Mouse (Mus musculus): ENCODE results near the gene Fam178b. TPM values are rescaled to one million over a fixed set of nuclear protein-coding genes. Genes with fewer than 3 reads are reported as not detected.

Fam178b gene
- polyA plus RNA-seq, 1 experiment = 9.8 TPM

DNA sequence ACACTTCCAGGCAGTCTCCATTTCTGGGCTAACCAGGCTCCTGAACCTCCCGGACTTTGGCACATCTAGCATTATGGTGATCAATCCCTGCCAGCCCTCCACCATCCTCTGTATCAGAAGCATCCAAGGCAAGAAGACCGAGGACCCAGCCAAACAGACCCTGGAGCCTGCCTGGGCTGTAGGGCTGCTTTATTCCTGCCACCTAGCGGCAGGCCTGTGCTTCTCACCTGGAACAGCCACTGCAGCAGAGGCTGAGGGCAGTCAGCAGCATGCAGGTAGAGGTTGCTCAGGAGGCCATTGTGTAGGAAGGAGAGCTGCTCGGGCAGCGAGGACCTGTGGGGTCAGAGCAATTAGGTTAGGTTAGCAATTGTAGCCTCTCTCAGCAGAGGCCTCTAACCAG lies 48.0 kb downstream of the Fam178b start:
- H3K9me3 ChIP-seq (replicated peaks; ENCODE audit: control insufficient read depth, insufficient read depth, low read length, poor library complexity, severe bottlenecking) = no peaks in the 10 kb centered on the region
- H3K4me3 ChIP-seq (ENCODE audit: low read depth, low read length) = no peak overlapping the region
- no peak for TF ChIP-seq POLR2A (IDR thresholded peaks at IDR 0.05; ENCODE audit: insufficient read depth, low read length)
- TF ChIP-seq EP300 (IDR thresholded peaks at IDR 0.05; ENCODE audit: insufficient read depth, low read depth, low read length) = no peak
- TF ChIP-seq CTCF (IDR thresholded peaks at IDR 0.05; ENCODE audit: low read depth, low read length) = peak; percentile 85
- no peaks in the 10 kb centered on the region for H3K36me3 ChIP-seq (ENCODE audit: control insufficient read depth, insufficient read depth, low read length, poor library complexity, severe bottlenecking)
- peaks cover 1% of the 10 kb centered on the region for H3K4me1 ChIP-seq (ENCODE audit: control insufficient read depth, insufficient read depth, low read length)
- no peaks in the 10 kb centered on the region for H3K27me3 ChIP-seq (ENCODE audit: control insufficient read depth, insufficient read depth, low read length, poor library complexity, severe bottlenecking)
- no peak overlapping the region for H3K9ac ChIP-seq (ENCODE audit: low read depth, poor library complexity, severe bottlenecking)
- H3K27ac ChIP-seq (ENCODE audit: insufficient read depth, low read length) = no peak overlapping the region

DNA sequence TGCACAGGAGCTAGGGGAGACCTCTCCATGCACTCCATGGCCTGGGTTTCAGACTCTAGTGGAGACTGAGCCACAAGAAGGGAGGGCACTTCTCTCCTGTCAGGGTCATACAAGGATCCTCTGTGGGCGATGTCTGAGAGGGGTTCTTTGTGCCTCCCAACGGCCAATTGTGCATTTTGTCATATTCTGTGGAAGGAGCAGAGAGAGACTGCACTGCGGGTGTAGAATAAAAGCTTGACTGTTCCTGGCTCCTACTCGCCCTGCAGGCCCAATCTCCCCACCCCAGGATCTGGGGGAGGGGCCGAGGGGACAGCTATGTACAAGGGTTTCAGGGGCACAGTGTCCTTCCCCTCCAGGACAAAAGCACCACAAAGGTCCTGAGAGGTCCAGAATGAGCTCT lies 49.1 kb downstream of the Fam178b start:
- H3K27ac ChIP-seq (ENCODE audit: insufficient read depth, low read length) = no peak overlapping the region
- no peaks in the 10 kb centered on the region for H3K27me3 ChIP-seq (ENCODE audit: control insufficient read depth, insufficient read depth, low read length, poor library complexity, severe bottlenecking)
- no peaks in the 10 kb centered on the region for H3K9me3 ChIP-seq (replicated peaks; ENCODE audit: control insufficient read depth, insufficient read depth, low read length, poor library complexity, severe bottlenecking)
- no peak overlapping the region for H3K9ac ChIP-seq (ENCODE audit: low read depth, poor library complexity, severe bottlenecking)
- no peak overlapping the region for H3K4me3 ChIP-seq (ENCODE audit: low read depth, low read length)
- H3K4me1 ChIP-seq (ENCODE audit: control insufficient read depth, insufficient read depth, low read length) = peaks cover 1% of the 10 kb centered on the region
- H3K36me3 ChIP-seq (ENCODE audit: control insufficient read depth, insufficient read depth, low read length, poor library complexity, severe bottlenecking) = no peaks in the 10 kb centered on the region
- no peak for TF ChIP-seq EP300 (IDR thresholded peaks at IDR 0.05; ENCODE audit: insufficient read depth, low read depth, low read length)
- TF ChIP-seq POLR2A (IDR thresholded peaks at IDR 0.05; ENCODE audit: insufficient read depth, low read length) = no peak
- TF ChIP-seq CTCF (IDR thresholded peaks at IDR 0.05; ENCODE audit: low read depth, low read length) = no peak

DNA sequence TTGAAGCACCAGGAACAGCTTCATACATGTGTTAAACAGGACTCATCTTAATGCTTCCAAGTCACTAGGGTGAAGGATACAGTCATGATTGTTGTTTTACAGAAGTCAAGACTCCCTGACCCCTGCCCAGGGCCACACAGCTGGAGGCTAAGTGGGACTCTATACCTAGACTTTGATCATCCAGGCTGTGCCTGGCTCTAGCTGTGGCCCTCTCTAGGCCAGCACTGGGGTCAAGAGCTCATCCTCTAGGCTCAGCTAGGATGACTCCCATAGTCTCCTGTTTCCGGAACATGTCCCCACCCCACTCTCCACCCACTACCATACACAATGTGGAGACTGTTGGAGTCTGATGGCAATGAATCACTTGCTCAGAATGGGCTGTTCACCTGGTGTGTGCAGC lies 50.1 kb downstream of the Fam178b start:
- Histone ChIP-seq H3K9ac (ENCODE audit: low read depth, poor library complexity, severe bottlenecking) (no peak overlapping the region), H3K36me3 (ENCODE audit: control insufficient read depth, insufficient read depth, low read length, poor library complexity, severe bottlenecking) (no peaks in the 10 kb centered on the region), H3K4me1 (ENCODE audit: control insufficient read depth, insufficient read depth, low read length) (peaks cover 1% of the 10 kb centered on the region), H3K27ac (ENCODE audit: insufficient read depth, low read length) (no peak overlapping the region), H3K9me3 (replicated peaks; ENCODE audit: control insufficient read depth, insufficient read depth, low read length, poor library complexity, severe bottlenecking) (no peaks in the 10 kb centered on the region), H3K27me3 (ENCODE audit: control insufficient read depth, insufficient read depth, low read length, poor library complexity, severe bottlenecking) (no peaks in the 10 kb centered on the region), H3K4me3 (ENCODE audit: low read depth, low read length) (no peak overlapping the region)
- TF ChIP-seq CTCF (IDR thresholded peaks at IDR 0.05; ENCODE audit: low read depth, low read length) (no peak), EP300 (IDR thresholded peaks at IDR 0.05; ENCODE audit: insufficient read depth, low read depth, low read length) (no peak)

DNA sequence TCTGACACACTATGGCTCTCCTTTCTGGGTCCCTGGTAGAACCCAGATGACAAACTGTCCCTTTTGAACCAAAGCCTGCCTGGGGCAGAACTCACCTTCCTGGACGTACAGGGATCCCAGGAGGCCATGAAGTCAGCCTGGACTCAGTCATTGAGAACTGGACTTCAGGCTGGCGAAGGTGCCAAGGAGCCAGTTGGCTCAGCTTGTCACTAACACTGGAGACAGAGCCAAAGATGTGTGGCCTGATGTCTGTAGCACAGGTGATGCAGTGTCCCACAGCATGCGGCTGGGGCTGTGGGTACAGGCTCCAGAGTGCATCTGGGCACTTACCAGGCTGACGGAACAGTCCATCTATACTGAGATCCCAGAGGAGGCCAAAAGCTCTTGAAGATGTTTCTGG lies 50.9 kb downstream of the Fam178b start:
- Histone ChIP-seq H3K9ac (ENCODE audit: low read depth, poor library complexity, severe bottlenecking) (no peak overlapping the region), H3K36me3 (ENCODE audit: control insufficient read depth, insufficient read depth, low read length, poor library complexity, severe bottlenecking) (no peaks in the 10 kb centered on the region), H3K4me1 (ENCODE audit: control insufficient read depth, insufficient read depth, low read length) (peaks cover 1% of the 10 kb centered on the region), H3K9me3 (replicated peaks; ENCODE audit: control insufficient read depth, insufficient read depth, low read length, poor library complexity, severe bottlenecking) (no peaks in the 10 kb centered on the region), H3K27me3 (ENCODE audit: control insufficient read depth, insufficient read depth, low read length, poor library complexity, severe bottlenecking) (no peaks in the 10 kb centered on the region), H3K4me3 (ENCODE audit: low read depth, low read length) (no peak overlapping the region), H3K27ac (ENCODE audit: insufficient read depth, low read length) (no peak overlapping the region)
- TF ChIP-seq EP300 (IDR thresholded peaks at IDR 0.05; ENCODE audit: insufficient read depth, low read depth, low read length) (no peak), POLR2A (IDR thresholded peaks at IDR 0.05; ENCODE audit: insufficient read depth, low read length) (no peak), CTCF (IDR thresholded peaks at IDR 0.05; ENCODE audit: low read depth, low read length) (no peak)

DNA sequence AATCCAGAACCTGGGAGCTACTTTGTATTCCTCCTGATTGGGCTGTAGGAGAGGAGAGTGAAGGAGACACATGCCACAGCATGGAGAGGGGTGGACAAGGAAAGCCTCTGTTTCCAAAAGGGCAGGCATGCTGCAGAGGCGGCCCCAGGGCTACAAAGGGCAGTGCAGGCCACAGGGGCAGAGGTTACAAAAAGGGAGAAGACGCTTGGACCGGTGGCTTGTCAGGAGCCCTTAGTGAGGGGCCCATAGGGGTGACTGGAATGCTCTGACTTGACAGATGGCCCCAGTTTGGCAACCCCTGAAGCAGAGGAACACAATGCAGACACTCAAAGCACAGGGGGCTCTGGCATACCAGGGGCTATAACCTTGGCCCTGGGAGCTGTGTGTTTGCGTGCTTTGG lies 51.6 kb downstream of the Fam178b start:
- Histone ChIP-seq H3K36me3 (ENCODE audit: control insufficient read depth, insufficient read depth, low read length, poor library complexity, severe bottlenecking) (no peaks in the 10 kb centered on the region), H3K9ac (ENCODE audit: low read depth, poor library complexity, severe bottlenecking) (no peak overlapping the region), H3K4me3 (ENCODE audit: low read depth, low read length) (no peak overlapping the region), H3K27ac (ENCODE audit: insufficient read depth, low read length) (no peak overlapping the region), H3K27me3 (ENCODE audit: control insufficient read depth, insufficient read depth, low read length, poor library complexity, severe bottlenecking) (no peaks in the 10 kb centered on the region), H3K9me3 (replicated peaks; ENCODE audit: control insufficient read depth, insufficient read depth, low read length, poor library complexity, severe bottlenecking) (no peaks in the 10 kb centered on the region), H3K4me1 (ENCODE audit: control insufficient read depth, insufficient read depth, low read length) (peaks cover 1% of the 10 kb centered on the region)
- TF ChIP-seq CTCF (IDR thresholded peaks at IDR 0.05; ENCODE audit: low read depth, low read length) = no peak

DNA sequence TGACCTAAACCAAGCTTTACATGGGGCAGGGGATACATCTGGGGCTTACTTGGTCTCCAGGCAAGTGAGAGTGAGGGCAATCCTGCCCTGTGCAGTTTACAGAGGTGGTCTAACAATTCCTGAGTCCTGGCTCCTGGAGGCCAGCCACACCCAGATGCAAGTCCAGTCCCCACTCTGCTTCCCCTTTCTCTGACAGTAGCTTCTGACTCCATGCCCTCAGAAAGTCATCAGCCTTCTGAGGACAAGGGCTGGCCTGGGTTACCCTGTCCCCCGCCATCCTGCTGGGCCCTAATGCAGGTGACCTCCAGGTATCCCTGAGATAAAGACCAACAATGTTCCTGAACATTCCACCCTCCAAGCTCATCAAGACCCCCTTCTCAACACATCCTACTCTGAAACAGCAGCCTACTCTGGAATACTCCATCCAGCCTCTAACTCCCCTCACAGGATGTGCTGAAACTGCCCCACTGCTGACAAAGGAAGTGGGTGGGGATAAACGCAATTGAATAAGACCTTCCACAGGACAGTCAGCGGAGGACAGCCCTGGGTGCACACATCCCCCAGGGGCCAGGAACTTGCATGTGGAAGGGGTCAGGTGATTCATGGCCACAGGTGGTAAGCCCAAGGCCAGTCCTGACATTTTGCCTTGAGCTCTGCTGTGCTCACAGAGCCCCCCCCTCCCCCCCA lies 52.8 kb downstream of the Fam178b start:
- H3K4me1 ChIP-seq (ENCODE audit: control insufficient read depth, insufficient read depth, low read length) = peaks cover 1% of the 10 kb centered on the region
- no peaks in the 10 kb centered on the region for H3K9me3 ChIP-seq (replicated peaks; ENCODE audit: control insufficient read depth, insufficient read depth, low read length, poor library complexity, severe bottlenecking)

More for the DNA sequence above, 52.8 kb downstream of the Fam178b start:
- TF ChIP-seq CTCF (IDR thresholded peaks at IDR 0.05; ENCODE audit: low read depth, low read length) (no peak), EP300 (IDR thresholded peaks at IDR 0.05; ENCODE audit: insufficient read depth, low read depth, low read length) (peak; percentile 56; the same call in 1 of the 2 replicates), POLR2A (IDR thresholded peaks at IDR 0.05; ENCODE audit: insufficient read depth, low read length) (no peak)
- no peaks in the 10 kb centered on the region for H3K27me3 ChIP-seq (ENCODE audit: control insufficient read depth, insufficient read depth, low read length, poor library complexity, severe bottlenecking)
- no peak overlapping the region for H3K4me3 ChIP-seq (ENCODE audit: low read depth, low read length)
- H3K9ac ChIP-seq (ENCODE audit: low read depth, poor library complexity, severe bottlenecking) = no peak overlapping the region
- H3K27ac ChIP-seq (ENCODE audit: insufficient read depth, low read length) = no peak overlapping the region
- H3K36me3 ChIP-seq (ENCODE audit: control insufficient read depth, insufficient read depth, low read length, poor library complexity, severe bottlenecking) = no peaks in the 10 kb centered on the region
